Mouse (Mus musculus): ENCODE measurements around the gene Lrmda.

Gene Lrmda

GRCm38 (mm10) chr14:22707958-22708701, 688.6 kb downstream of the Lrmda start:
- in situ Hi-C loops (cut with MseI, MboI), result no loop called here

- in situ Hi-C loops (cut with MseI, MboI), result no loop called here
Measured at GRCm38 (mm10) chr14:22710071-22710661, 690.7 kb downstream of the Lrmda start.

DNA sequence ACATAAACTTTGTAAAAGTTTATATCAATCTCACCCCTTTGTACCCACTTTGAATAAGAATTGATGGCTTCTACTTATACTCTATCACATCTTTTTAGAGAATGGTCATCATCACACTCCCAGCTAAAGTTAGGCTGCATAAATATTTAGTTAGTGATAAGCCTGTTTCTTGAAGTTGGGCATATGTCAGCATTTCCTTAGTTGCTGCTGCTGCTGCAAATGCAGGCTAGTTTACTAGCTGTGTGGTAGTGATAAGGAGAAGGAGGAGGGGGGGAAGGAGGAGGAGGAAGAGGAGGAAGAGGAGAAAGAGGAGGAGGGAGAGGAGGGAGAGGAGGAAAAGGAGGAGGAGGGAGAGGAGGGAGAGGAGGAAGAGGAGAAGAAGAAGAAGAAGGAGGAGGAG, 692.9 kb downstream of the Lrmda start:
- in situ Hi-C loops (cut with MseI, MboI), result no loop called here

DNA sequence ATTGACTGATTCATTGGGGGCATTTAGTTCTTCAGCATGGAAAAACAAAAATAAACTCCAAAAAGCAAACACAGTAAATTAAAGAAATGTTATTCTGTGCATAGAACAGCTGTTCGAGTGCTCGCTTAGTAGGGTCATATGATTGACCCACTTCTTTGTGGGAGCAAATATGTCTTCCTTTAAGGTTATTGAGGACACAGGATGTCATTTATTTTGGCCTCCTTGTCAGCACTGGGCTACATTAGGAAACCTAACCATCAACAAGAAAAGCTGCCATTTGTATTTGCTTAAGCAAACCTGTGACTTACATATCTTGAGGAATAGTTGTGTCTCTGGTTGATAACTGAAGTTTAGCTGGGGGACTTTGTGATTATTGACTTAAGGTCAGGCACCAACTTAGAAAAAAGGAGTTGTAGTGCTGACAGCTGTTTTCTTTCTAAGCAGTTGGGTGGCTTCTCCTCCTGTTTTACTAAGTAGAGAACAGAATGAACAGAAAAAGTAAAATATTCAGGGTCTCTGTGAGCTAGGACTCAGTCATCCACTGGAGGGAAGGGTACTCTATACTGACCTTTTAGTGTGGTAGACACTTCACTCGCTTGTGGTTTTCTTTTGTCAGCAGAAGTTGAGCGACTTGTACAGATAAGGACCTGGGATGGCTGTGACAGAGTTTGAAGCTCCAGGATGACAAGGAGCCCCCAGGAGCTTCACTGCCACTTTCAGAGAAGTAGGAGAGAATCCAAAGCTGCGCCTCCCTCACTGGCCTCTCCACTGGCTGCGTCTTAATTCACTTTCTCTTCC, 696.3 kb downstream of the Lrmda start:
- in situ Hi-C loops (cut with MseI, MboI), result no loop called here

DNA sequence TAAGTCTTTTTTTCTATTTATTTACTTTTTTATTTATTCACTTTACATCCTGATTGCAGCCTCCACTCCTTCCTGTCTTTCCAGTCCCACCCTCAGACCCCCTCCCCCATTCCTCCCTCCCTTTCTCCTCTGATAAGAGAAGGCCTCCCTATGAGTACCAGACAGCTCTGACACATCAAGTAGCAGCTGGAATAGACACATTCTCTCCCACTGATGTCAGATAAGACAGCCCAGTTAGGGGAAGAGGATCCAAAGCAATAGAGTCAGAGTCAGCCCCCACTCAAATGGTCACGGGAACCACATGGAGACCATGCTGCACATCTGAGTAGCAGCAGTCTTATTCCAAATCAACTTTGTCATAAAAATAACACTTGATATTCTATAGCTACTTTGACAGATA, 700.5 kb downstream of the Lrmda start:
- in situ Hi-C loops (cut with MseI, MboI), result no loop called here

DNA sequence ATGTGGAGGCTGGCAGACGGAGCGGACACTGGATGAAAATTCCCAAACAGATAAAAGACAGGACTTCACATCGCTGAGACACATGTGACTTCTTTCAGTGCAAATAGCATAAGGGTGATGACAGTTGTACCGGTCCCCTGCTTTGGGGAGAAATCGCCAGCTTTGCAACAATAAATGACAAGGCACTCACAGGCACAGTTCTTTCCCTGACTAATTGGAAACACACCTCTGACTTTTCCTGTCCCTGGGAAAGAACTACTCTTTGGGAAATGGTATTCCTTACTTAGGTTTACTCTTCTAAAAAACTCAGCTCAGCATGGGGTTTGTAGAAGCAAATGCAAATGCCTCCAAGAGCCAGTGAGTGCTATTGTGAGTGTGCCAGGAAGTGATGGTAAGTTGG, 702.3 kb downstream of the Lrmda start:
- in situ Hi-C loops (cut with MseI, MboI), result no loop called here

GRCm38 (mm10) chr14:22727548-22727947, 708.0 kb downstream of the Lrmda start:
- in situ Hi-C loops (cut with MseI, MboI), result no loop called here

- in situ Hi-C loops (cut with MseI, MboI), result no loop called here
Measured at GRCm38 (mm10) chr14:22728611-22729223, 709.2 kb downstream of the Lrmda start.

GRCm38 (mm10) chr14:22738603-22739002, 719.1 kb downstream of the Lrmda start:
- in situ Hi-C loops (cut with MseI, MboI), result no loop called here

GRCm38 (mm10) chr14:22742527-22742926, 723.0 kb downstream of the Lrmda start:
- in situ Hi-C loops (cut with MseI, MboI), result no loop called here

GRCm38 (mm10) chr14:22743264-22743663, 723.8 kb downstream of the Lrmda start:
- in situ Hi-C loops (cut with MseI, MboI), result no loop called here

DNA sequence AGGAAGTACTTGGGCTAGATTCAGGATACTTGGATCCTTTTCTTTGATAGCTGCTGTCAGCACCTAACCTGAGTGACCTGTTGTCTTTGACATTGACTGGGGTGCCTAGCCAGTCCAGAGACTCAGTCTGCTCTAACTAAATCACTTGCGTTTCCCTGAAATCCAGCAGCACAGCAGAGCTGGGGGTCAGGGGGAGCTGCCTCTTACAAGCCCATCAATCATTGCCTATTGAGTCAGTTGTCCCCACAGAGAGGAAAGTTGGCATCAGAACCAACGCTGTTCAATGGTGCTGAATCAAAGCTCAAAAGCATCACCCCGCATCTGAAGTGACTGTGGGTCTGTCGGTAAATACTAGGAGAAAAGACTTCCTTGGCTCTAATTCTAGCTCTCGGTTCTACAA, 725.2 kb downstream of the Lrmda start:
- in situ Hi-C loops (cut with MseI, MboI), result no loop called here

DNA sequence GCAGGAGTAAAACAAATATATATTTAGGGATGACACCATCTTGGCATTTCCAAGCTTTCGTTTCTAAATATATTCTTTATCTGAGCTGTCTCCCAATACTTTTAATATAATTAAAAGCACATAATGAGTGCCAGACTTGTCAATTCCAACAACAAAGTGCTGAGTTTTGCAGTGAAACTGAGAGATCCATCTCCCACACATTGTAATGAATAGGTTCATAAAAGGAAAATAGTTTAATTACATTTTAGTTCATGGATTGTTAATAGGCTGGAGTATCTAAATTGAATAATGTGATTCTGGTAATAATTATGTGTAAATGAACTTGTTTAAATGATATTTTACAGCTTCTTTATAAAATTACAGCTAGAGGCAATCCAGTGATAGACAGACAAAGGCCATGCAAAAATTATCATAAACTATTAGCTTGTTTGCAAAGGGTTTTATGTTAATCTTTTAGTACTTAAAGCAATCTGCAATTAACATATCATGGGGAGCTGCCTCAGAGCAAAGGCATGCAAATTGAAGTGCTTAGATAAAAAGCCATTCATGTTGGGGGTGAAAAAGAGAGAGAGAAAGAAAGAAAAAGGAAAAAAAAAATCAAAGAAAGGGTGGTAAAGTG, 725.9 kb downstream of the Lrmda start:
- in situ Hi-C loops (cut with MseI, MboI), result no loop called here

- in situ Hi-C loops (cut with MseI, MboI), result no loop called here
Measured at GRCm38 (mm10) chr14:22745882-22746480, 726.5 kb downstream of the Lrmda start.

DNA sequence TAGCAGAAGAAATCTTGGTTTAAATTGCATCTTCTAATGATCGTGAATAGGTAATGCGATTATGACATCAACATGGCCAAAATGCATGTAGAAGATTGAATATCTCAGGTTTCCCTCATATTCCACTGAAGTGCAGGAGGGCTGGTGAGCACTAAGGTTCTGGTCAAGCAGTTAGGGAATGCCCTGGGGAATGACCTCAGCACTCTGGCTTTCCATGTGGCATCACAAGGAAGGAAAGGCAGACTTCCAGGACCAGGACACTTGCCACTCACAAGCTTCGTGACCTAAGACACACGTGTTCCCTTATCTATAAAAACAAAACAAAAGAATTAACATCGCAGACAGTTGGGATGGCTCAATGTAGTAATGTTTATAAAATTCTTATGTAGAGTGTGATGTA, 728.3 kb downstream of the Lrmda start:
- in situ Hi-C loops (cut with MseI, MboI), result no loop called here

DNA sequence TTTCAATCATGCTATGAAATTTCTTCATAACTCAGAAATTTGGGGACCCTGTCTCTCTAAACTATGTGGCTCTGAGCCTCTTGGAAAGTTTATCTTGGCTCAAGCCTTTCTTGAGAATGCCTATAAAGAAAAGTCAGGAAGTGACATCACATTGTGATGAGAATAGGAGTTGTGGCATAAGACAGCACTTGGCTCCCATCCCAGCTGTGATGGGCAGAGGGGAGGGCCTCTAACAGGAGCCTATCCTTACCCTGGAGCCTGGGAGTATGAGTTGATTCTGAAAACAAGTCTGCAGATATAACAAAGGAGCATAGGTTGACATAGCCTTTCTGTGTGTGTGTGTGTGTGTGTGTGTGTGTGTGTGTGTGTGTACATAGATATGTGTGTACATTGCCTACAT, 730.9 kb downstream of the Lrmda start:
- in situ Hi-C loops (cut with MseI, MboI), result no loop called here

DNA sequence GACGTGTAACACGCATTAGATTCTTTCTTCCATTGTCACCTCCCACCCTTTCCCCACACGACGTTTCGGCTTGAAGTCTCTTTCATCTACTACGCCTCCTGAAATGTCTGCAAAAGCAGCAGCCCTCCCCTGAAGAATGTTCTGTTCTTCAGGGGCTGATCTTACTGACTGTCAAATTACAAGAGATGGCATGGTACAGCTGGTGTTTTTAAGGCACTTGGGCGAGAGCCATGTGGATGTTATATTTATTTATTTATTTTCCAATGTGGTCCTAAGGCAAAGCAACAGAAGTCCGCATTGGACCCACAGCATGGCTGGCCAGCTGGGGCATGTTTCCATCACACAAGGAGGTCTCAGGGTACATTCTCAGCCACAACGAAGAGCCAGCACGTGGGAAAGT, 731.8 kb downstream of the Lrmda start:
- in situ Hi-C loops (cut with MseI, MboI), result no loop called here

DNA sequence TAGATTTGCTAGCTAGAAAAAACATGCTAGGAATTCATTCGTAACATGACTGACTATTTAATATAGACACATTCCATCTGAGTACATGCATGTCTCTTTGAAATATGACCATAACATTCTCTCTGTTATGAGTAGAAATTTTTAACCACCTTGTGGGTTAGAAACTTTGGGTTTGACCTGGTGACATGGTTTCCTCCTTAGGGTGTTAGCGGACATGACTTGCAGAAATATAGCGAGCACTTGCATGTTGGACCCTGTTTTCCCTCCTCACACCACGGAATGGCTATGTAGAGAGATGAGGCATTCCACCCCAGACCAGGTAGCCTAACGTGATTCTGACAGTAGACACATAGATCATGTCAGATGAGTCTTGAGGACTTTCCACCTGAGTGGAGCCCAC, 735.1 kb downstream of the Lrmda start:
- in situ Hi-C loops (cut with MseI, MboI), result no loop called here

DNA sequence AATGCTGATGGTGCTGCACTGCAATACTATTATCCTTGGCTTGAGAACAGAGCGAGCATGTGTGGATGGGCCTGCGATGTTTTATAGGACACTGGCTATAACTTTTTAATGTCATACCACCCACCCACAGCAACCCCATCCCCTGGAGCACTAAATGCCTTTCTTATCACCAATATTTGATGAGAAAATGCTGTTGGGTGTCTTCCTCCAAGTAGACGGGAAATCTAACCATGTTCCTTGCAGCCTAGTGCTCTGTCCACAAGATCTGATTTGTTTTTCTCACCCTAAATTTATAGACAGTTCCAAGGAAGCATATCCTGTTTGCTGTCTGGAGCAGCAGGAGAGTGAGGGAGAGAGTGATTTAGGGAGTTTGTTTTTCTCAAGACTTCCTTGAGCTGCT, 738.0 kb downstream of the Lrmda start:
- in situ Hi-C loops (cut with MseI, MboI), result no loop called here

DNA sequence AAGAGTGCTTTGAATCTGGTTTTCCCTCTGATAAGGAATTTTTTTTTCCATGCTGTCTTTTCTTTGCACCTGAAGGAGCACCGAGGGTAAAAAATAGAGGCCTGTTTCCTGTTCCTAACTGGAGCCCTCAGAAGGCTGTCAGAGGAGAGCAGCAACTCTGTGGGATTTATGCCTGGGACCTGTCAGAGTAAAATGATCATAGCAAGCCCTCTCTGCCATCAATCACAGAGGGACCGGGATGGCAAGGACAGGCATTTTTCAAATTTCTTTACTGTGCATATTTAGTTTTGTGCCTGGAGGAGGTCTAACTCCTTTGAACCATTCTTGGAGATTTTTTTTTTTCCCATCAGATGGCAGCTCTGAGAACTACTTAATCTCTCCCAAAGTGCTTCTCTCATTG, 739.7 kb downstream of the Lrmda start:
- in situ Hi-C loops (cut with MseI, MboI), result no loop called here

GRCm38 (mm10) chr14:22759673-22760072, 740.2 kb downstream of the Lrmda start:
- in situ Hi-C loops (cut with MseI, MboI), result no loop called here

Data from mouse trophoblast stem cell (cell line).